Mouse (Mus musculus): ENCODE results near the gene Sftpd.
A peak's percentile ranks its signal among the peaks of the same experiment; 100 is the strongest.

Sftpd gene

DNA sequence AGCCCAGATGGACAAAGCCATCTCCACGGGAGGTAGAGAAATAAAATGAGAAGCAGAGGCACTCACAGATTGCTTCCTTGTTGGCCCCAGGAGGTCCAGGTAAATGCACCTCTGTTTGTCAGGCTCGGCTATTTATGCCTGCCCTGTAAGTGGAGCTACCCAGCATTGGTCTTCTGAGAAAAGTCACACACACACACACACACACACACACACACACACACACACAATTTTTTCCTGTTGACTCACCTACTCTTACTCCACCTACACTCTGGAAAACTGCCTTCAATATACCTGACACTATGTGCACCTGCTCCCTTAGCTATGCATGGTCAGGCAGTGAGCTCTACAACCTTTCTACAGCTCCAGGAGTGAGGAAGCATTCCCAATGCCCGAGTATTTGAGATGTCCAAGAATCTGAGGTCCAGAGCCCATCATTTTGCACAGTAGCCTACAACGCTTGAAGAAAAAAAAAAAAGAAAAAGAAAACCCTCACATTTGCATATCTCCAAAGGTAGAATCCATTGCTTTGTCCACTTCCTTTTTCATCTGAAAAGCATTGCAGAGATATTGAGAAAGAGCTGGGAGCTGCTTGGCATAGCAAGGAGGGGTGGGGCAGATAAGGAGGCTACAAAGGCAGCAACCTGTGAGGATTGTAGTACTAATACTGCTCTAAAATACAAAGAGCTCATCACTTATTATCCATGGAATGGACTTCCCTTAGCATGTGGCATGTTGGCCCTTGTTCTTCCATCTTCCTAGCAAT lies at the start of gene Sftpd:
Gene Sftpd (minus strand): TSS at position 91 of the 763 bp plus-strand sequence.
- DNase-seq (ENCODE audit: low read depth): no peak

DNA sequence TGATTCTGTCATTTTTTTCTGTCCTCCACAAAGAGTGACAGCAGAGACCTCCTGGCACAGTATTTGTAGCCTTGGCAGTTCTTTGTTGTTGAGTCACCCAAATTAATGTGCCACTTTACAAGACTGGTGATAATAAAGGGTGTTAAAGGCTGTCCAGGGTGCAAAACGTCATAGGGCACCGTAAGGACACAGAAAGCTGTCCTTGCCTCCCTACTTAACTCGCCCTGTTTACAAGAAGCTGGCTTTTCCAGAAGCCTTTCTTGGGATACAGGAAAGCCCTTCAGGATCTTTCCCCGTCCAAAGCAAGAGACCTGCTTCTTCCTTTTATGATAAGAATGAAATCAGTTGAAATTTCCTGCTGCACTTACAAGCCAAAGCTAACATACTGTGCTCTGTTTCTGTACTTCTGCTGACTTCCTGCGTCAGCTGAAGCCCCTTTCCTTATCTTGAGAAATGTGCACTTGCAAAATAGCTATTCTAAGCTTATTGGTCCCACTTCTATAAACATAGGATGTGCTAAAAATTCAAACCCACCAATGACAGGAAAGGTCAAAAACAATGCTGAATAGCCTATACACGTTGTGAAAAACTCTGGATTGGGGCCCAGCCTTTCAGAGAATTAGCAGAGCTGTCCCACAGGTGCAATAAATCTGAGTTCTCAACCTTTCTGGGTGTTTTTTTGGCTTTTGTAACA lies 13.2 kb upstream of the Sftpd start:
- no peak for DNase-seq (ENCODE audit: low read depth)

DNA sequence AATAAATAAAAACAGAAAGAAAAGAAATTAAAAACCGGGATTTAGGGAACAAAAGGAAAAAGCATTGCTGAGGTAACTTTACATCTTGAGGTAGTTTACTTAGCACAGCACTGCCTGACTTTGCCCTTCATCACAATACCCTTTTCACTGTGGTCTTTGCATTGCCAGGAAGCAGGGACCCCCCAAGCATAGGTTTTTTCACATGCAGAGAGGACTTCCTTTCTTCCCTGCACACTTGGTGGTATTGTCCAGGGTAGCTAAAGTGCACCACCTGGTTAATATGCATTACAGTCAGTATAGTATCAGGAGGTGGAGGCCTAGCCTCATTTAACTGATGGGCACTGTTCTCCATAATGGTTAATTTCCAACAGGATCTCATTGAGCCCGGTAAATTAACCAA lies 4.5 kb upstream of the Sftpd start:
- DNase-seq (ENCODE audit: low read depth): no peak

DNA sequence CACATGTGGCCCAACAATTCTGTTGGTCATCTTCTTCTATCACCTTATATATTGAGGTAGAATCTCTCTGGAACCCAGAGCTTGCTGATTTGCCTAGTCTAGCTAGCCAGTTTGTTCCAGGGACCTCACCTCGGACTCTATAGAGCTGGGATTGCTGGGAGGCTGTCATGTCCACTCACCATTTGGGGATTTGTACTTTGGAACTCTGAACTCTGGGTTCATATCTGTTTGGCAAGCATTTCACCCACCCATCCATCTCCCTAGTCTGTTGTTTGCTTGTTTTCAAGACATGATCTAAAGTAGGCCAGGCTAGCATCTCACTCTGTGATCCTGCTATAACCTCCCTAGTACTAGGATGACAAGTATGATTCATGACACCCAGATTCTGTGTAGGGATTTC lies 10.1 kb downstream of the Sftpd start:
- no peak for DNase-seq (ENCODE audit: low read depth)

DNA sequence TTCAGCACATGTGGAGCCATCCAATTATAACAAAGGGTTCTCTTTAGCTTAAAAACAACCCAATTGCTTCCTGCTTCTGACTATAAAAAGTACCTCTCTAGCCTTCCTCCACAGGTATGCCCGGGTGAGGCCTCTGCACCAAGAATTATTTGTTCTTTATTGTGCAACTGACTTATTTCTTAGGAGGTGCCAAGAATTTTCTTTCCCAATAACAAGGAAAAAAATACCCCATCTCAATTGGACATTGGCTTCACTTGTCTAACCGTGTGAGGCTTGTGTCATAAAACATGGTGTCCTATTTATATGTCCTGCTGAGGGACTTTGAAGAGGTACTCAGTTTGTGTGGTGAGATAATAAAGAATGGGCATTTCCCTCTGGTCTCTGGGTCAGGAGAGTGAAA lies 14.4 kb downstream of the Sftpd start:
- DNase-seq (ENCODE audit: low read depth): no peak

DNA sequence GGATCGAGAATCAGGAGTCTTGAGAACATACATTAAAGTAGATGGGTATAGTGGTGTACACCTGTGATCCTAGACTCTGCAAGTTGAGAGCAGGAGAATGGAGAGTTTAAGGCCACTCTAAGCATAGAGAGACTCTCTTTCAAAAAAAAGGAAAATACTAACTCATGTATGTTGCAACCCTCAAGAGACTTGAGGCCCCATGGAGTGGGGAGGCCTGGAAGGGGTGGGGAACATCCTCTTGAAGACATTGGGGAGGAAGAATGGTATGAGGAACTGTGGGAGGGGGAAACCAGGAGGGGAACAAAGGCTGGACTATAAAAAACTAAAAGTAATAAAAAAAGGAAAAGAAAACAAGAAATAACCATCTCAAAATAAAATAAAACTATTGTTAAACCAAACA lies 16.4 kb downstream of the Sftpd start:
- DNase-seq (ENCODE audit: low read depth): no peak

DNA sequence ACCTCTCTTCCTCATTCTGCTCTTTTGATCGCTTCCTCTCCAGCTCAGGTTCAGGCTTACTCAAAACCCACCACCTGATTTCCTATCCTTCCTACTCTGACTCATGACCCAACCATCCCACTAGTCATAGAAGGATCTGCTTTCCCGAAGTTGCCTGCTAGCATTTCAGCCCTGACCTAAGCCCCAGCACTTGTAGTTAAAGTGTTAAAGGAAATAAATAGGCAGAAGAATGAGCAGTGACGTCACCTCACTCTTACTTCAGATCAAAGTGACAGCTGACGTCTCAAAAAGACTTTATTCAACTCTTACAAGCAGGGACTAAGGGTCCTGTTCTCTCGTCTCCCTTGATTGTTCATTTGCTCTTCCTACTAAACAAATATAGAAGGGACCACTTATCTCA lies 17.7 kb downstream of the Sftpd start:
- no peak for DNase-seq (ENCODE audit: low read depth)

DNA sequence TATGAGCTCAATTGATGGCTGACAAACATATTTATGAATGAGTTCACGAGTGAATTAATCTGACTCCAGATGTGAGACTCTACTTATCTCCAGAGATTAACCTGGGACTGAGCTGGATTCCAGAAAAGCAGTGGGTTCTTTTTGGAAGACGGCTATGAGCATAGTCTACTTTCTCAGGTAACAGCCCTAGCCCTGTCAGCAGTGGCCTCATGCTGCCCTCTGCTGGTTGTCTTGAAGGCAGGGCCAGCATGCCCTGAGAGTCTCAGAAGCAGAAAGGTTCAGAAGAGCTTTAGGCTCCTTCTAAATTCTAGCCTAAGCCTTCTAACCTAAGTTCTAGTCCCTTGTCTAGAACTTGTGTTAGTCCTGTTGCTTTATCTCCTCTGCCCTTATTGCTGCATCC lies 22.3 kb downstream of the Sftpd start:
- peak; percentile 6 for DNase-seq (ENCODE audit: low read depth)

DNA sequence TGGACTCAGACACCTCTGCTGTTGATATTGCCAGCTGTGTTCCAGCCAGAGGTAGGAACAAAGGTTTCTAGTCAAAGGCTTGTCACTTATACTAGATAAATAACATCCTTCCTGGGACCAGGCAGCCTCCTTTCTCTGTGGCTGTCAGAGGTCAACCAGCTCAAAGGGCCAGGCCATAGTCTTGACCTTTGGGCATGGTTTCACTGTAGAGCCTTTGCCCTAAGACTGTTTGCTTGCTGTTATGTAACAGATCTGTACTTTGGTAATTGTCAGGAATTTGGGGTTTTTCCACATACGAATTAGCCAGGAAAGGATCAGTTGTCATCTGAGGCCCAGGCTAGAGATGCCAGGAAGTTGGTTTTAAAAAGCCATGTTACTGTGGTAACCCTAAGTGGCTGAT lies 24.2 kb downstream of the Sftpd start:
- DNase-seq (ENCODE audit: low read depth): no peak

DNA sequence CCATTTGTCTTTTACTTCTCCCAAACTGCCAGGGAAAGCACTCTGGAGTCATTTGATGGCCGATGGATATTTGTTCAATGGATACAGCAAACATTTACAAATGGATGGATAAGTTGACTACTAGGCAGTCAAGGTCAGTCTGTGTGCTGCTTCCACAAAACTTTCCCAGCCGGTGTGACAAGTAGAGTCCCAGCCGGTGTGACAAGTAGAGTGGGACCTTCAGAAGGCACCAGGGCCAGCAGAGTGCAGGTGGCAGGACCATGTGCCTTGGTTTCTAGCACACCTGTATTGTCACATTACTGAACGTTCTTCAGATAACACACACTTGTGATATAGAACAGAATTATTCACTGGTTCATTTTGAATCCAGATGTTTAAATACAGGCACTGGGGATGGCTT lies 24.9 kb downstream of the Sftpd start:
- DNase-seq (ENCODE audit: low read depth): no peak

DNA sequence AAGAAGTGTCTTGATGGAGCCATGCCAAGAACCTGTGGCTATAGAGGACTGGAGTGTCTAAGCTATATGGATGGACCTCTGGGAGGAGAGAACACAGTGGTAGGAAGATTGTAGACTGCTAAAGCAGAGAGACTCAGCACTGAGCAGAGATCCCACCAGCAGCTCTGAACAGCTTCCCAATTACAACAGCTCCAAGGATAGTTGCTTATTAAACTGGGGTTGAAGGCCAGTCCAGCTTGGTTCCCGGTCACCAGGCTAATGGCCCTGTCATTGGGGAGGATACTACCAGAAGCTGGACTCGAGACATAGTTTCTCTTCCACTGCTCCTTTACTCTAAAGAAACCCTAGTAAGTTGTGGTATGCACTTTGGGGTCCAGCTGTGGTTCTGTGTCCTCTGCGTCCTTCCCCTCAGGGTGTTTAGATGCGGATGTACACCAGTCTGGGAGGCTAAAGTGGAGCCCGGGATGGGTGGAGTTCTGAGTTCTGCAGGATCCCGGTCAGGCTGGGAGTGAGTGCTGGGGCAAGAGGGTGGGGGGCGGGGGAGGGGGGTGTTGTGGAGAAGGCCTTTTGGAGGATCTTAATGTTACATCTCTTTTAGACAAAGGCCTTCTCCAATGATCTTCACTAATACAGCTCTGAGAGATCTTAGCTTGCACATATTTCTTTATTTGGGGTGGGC lies 33.6 kb downstream of the Sftpd start, which contains the start of gene Mbl1:
Gene Mbl1 (plus strand): TSS at position 239 of the 679 bp plus-strand sequence.
- no peak for DNase-seq (ENCODE audit: low read depth)

DNA sequence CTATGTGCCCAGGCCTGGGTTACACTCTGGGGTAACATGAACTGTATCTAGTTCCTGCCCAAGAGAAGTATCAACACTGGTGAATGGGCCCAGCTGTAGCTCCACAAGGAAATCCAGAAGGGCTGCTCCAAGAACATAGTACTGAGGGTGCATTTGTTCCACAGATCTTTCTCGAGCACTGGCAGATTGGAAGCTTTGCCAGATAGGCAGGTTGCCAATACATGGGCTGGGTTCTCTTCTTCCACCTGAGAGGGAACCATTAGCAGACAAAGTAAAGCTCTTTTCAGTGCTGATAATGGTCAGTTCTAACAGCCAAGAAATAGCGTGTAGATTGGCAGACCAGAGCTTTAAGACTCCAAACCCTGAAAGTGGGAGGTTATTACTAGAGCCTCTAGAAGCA lies 37.6 kb downstream of the Sftpd start:
- DNase-seq (ENCODE audit: low read depth): no peak

DNA sequence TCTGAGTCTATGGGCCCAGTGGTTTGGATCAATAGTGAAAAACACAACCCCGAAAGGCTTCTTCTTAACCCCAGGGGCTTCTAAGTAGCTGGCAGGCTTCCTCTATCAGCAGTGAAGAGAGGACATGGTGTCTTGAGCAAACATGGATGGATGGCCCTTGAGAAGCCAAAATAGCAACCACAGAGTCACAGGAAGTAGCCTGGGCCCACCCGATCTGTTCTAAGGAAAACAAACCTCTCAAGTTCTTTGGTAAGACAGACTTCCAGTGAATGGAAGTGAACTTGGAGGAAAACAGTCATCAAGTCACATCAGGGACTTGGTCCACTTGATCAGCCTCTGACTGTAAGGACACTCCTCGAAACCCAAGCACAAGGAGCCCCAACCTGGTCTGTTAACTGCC lies 38.0 kb downstream of the Sftpd start:
- no peak for DNase-seq (ENCODE audit: low read depth)

DNA sequence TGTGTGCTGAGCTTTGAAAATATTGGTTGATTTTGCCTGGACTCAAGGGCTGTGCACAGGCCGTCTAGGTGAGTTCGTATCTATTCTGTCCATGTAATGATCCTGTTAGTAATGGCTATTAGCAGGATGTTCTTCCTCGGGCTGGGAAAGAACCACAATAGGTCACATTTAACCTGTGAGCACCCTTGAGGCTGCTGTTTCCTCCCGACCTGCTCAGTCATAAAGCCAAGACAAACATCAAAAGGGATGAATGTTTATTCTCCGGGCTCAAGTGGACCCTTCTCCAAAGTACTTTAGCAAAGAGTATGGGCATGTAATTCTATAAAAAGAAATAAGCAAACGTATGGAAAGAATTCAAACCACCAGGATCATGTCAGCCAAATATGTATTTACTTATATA lies 38.9 kb downstream of the Sftpd start:
- no peak for DNase-seq (ENCODE audit: low read depth)

DNA sequence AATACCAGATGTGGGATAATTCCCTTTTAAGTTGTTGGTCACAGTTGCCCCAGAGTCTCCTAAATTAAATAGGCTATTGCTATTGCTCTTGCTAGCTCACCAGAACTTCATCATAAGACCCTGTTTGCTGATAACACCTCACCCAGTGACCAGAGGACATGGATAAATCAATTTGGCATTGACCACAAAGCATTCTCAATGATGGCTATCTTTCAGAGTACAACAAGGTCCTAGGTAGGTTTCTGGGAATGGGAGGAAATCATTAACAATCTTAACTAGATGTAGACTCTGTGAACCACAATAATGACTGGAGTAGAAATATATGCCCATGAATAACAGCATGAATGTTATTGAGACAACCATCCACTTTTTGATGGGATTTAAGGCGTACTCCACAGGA lies 44.3 kb downstream of the Sftpd start:
- DNase-seq (ENCODE audit: low read depth): no peak

DNA sequence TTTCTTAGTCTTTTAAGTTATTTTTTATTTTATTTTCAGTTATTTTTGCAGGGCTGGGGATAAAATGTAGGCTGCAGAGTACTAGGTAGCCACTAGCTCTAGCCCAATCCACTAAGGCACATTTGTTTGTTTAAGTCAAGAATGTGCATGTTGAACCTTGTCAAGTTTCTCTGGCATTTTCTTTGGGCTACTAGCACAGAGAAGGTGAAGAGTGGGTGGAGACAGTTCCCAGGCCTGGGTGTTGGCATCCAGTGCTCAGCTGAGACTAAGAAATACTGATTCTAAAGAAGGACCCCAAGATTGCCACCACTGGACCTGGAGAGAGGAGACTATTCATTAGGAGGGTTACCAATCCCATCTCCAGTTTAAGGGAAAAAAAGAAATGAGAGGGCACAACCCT lies 47.9 kb downstream of the Sftpd start:
- DNase-seq (ENCODE audit: low read depth): no peak

DNA sequence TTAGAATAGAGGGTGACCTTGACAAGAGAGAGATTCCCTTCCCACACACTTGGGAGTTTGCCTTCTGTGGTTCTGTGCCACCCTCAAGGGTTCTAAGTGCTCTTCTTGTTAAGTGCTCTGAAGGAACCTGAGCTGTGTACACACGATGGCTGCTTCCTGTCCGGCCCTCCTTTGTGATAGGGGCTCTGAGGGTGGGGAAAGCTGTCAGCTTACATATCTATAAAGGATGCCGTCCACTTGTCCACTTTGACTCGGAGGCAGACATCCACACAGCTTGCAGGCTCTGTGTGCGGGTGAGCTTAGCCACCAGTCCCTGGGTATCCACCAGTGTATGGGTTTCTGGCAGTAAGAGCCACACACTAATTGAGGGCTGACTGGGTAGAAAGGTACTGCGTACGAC lies 53.4 kb downstream of the Sftpd start, which contains the start of gene Sftpa1:
Gene Sftpa1 (plus strand): TSS at position 243 of the 400 bp plus-strand sequence.
- DNase-seq (ENCODE audit: low read depth): no peak

DNA sequence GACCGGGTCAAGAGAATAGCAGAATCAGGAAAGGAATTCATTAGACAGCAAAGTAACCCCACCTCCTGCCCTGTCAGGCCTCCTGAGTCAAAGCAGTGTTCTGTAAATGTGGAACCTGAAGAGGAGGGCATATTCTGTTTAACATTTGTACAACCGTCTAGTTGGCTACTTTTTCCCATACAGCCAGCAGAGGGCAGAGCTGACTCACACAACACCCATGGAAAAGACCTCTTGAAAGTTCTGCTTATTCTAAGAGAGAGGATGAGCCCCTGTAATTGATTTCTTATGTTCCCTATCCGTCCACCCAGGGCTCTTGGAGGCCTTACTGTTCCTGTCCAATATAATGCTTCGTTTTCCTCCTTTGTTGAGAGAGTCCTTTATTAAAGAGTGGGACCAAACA lies 57.0 kb downstream of the Sftpd start:
- no peak for DNase-seq (ENCODE audit: low read depth)

DNA sequence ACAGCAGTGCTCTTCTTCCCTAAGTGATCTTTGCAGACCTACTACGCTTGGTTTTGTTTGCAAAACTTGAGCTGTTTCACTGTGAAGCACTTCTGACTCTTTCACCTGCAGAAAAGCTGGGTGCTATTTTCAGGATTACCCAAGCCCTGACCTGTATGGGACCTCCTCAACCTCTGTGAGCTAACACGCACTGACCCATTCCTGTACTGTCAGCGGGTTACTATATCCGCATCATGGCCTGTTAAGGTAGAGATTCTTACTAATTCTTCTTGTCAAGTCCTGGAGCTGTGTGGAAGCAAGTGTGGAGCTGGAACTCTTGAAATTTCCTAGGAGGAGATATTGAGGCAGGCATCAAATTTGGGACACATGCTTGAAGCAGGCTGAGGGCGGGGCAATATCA lies 60.3 kb downstream of the Sftpd start:
- DNase-seq (ENCODE audit: low read depth): no peak
